Mouse (Mus musculus) midbrain, embryonic 16.5 days (tissue): ENCODE results near the gene Cmss1. TPM values are rescaled to one million over a fixed set of nuclear protein-coding genes. Genes with fewer than 3 reads are reported as not detected.

Source experiments
- ATAC-seq: fragments of 200-750 bp; cut with Nextera tagmentation; 2 replicates; pipeline ENCODE4 v1.8.0; 2017; ENCODE audit warnings: moderate TSS enrichment
- H3K27ac ChIP-seq: fragments of 300-500 bp; sonication (generic); 2 replicates; pipeline ENCODE4 v1.5.1; 2014; ENCODE audit warnings: mild to moderate bottlenecking, low read length, mixed read lengths
- H3K27me3 ChIP-seq: fragments of 300-500 bp; sonication (generic); 2 replicates; pipeline ENCODE4 v1.6.1; 2014; ENCODE audit warnings: low read depth, low read length, mixed read lengths; ENCODE audit not compliant: control insufficient read depth, insufficient read depth
- H3K36me3 ChIP-seq: fragments of 300-500 bp; sonication (generic); 2 replicates; pipeline ENCODE4 v1.6.1; 2014; ENCODE audit warnings: mild to moderate bottlenecking, low read length, moderate library complexity, mixed read lengths; ENCODE audit not compliant: control insufficient read depth, insufficient read depth
- H3K4me1 ChIP-seq: fragments of 300-500 bp; sonication (generic); 2 replicates; pipeline ENCODE4 v1.6.1; 2014; ENCODE audit warnings: mild to moderate bottlenecking, low read length, mixed read lengths; ENCODE audit not compliant: control insufficient read depth, insufficient read depth
- H3K4me2 ChIP-seq: fragments of 300-500 bp; sonication (generic); 2 replicates; pipeline ENCODE4 v1.6.1; 2014; ENCODE audit warnings: mild to moderate bottlenecking, low read length, mixed read lengths
- H3K4me3 ChIP-seq: fragments of 300-500 bp; sonication (generic); 2 replicates; pipeline ENCODE4 v1.5.1; 2014; ENCODE audit warnings: low read depth, mild to moderate bottlenecking, low read length, moderate library complexity, mixed read lengths
- H3K9ac ChIP-seq: fragments of 300-500 bp; sonication (generic); 2 replicates; pipeline ENCODE4 v1.6.1; 2014; ENCODE audit warnings: low read depth, low read length, mixed read lengths
- H3K9me3 ChIP-seq: fragments of 300-500 bp; sonication (generic); replicated peaks from 2 replicates; pipeline ENCODE4 v1.6.1; 2014; ENCODE audit warnings: mild to moderate bottlenecking, low read length, mixed read lengths; ENCODE audit not compliant: control insufficient read depth, poor library complexity, severe bottlenecking
- WGBS: fragments of 180-500 bp; shearing (Covaris S2); extraction: QIAGEN DNeasy Blood & Tissue Kit; methylation state at CpG from one replicate; pipeline ENCODE4 v1.1.7; 2014; 5-methylcytosine and 5-hydroxymethylcytosine counted together
- polyA plus RNA-seq: library from polyadenylated mRNA; unstranded; fragments of >200 nt; fragmentation: Nextera tagmentation; extraction: Ambion mirVana; gene quantifications from 2 replicates; pipeline ENCODE4 v1.2.1, GENCODE M21; 2015

Cmss1 gene
- polyA plus RNA-seq, 1 experiment from 2014 or later = 37.4 TPM

DNA sequence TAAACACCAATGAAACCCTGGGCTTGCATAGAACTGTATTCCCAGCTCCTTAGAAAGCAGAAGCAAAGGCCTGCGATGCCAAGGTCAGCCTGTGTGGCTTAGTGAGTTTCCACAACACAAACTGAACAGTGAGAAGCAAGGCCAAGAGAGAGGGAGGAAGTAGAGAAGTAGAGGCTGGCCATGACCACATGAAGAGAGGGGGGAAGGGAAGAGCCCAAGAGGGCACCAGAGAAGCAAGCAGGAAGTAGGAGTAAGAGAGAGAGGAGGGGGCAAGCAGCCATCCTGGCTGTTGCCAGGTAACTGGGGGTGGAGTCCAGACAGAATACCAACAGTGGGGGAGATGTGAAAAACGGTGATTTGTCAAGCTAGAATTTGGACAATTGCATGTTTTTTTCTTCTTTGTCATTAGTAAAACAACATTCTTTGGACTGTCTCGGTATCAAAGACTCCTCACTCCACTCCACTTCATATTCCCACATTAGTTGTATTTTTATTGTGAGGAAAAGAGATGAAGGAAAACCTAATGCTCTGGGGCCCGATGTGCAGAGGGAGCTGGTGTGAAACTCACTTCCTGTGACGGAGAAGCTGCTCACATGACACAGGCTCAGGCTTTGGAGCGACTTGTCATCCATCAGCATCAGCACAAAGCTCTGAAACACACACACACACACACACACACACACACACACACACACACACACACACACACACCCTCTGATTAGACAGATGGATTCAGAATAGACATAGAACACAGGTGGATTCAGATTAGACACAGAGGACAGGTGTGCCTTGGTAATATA lies 183.5 kb downstream of the Cmss1 start:
- Histone ChIP-seq H3K9me3 (no peaks in the 10 kb centered on the region), H3K27ac (no peak overlapping the region), H3K4me1 (0 out of 2 replicates have a peak, but pooled peaks cover 2% of the 10 kb centered on the region), H3K27me3 (no peaks in the 10 kb centered on the region), H3K4me3 (no peak overlapping the region), H3K36me3 (no peaks in the 10 kb centered on the region), H3K9ac (no peak overlapping the region), H3K4me2 (no peak overlapping the region)
- WGBS = 59% methylated on average over 6 of the region's 6 CpGs
- ATAC-seq = no peak

DNA sequence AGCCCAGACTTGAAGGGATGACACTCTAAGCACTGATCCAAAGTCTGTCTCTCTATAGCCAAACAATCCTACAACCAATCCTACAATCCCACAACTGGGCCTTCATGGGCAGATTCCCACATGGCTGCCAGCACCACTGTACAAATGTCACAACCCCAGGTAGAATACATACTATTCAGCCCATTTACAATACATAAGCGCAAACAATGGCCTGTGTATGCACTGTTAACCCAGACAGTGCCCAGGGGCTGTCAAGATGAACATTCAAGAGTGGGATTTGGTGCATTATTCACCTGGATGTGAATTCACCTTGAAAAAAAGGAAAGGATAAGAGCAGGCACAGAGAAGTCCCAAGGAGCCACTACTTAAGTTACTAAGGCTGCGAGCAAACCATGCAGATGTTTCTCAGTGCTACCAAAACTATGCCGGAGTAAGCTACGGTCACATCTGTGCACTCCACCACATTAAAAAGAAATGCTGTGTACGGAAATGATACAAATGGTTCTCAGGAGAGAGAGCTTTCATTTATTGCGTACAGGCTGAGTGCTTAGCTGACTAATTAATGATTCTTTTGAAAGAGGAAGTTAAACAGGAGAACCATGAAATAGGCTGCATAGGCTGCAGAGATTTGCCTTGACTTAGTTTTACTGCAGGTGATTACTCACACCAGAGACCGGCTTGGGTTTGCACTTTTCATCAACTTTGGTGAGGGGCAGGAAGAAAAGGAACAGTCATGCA lies 184.8 kb downstream of the Cmss1 start:
- H3K27ac ChIP-seq = no peak overlapping the region

DNA sequence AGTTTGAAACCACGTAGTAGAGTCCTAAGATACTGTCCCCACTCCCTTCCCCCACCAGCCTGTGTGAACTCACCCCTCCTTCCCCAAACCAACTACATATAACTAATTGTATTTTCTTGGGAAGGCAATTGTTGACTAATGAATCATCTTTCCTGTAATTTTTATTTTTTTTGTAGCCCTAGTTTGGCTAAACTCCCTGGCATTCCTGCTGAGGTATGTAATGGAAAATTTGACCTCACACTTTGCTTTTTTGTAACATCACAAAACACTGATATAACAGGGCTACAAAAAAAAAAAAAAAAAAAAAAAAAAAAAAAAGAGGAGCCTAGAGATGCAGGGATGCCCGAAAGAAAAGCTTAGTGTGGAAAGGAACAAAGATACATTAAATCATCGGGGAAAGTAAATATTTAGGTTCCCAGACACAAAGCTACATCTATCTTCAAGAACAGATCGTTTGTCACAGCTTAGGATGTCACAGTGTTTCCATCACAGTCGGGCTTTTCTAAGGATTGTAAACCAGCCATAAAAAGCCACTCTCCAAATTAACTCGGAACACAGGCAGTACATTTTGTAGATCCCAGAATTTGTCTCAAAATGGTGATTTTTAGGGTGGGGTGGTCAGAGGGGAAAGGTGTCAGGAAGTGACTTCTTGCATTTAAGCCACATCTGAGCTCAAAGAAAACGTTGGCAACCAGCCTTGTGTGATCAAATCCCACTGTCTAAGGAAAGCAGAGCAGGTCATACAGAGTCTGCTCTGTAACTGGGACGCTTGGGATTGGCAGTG lies 185.7 kb downstream of the Cmss1 start:
- no peaks in the 10 kb centered on the region for H3K36me3 ChIP-seq
- no peaks in the 10 kb centered on the region for H3K9me3 ChIP-seq
- no peak for ATAC-seq
- no peaks in the 10 kb centered on the region for H3K27me3 ChIP-seq
- no peak overlapping the region for H3K9ac ChIP-seq
- no peak overlapping the region for H3K4me2 ChIP-seq
- no peak overlapping the region for H3K4me3 ChIP-seq
- no peaks in the 10 kb centered on the region for H3K4me1 ChIP-seq
- no peak overlapping the region for H3K27ac ChIP-seq
- WGBS = 67% methylated on average over 8 of the region's 8 CpGs

More for the DNA sequence above, 184.8 kb downstream of the Cmss1 start:
- Histone ChIP-seq H3K4me3 (no peak overlapping the region), H3K9me3 (no peaks in the 10 kb centered on the region), H3K36me3 (no peaks in the 10 kb centered on the region), H3K4me2 (no peak overlapping the region), H3K27me3 (no peaks in the 10 kb centered on the region), H3K9ac (no peak overlapping the region), H3K4me1 (0 out of 2 replicates have a peak, but pooled peaks cover 2% of the 10 kb centered on the region)
- no peak for ATAC-seq
- WGBS = 78% methylated on average over 7 of the region's 7 CpGs

DNA sequence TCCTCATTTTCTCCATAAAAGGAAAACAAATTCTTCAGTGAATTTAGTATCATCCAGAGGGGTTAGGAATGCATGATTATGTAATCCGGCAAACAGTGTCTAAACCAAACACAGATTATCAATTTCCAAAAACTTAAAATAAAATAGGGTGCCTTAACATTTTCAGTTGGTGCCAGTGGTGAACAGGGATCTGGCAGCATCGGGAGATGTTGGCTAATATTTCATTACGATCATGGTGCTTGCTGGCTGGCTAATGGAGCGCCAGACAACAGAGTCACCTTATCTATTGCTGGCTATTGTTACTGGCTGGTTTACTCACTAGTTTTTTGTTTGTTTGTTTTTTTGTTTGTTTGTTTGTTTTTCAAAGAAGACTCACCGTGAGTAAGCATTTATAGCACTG lies 186.8 kb downstream of the Cmss1 start:
- H3K9me3 ChIP-seq = no peaks in the 10 kb centered on the region
- no peaks in the 10 kb centered on the region for H3K27me3 ChIP-seq
- no peak for ATAC-seq
- H3K27ac ChIP-seq = no peak overlapping the region
- H3K4me1 ChIP-seq = no peaks in the 10 kb centered on the region
- no peak overlapping the region for H3K4me3 ChIP-seq
- no peak overlapping the region for H3K9ac ChIP-seq
- H3K36me3 ChIP-seq = no peaks in the 10 kb centered on the region
- WGBS = 90% methylated on average over 5 of the region's 5 CpGs
- no peak overlapping the region for H3K4me2 ChIP-seq

DNA sequence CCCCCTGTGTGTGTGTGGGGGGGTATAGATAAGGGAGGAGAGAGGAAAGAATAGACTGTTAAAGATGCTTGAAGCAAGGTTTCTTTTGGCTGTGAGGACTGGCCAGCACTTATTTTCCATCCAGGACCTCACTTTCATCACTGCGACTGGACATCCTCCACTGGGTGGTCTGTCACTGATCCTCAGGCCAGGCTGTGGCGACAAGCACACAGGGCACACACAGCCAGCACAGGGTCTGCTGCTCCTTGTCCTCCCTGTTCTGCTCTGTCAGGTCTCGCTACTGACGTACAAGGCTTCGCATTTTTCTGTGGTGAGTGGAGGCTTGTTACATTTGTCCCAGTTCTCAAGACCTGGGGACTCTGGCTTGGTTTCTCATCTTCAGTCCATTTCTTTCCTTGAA lies 187.3 kb downstream of the Cmss1 start:
- H3K4me3 ChIP-seq = no peak overlapping the region
- H3K27me3 ChIP-seq = no peaks in the 10 kb centered on the region
- H3K27ac ChIP-seq = no peak overlapping the region

DNA sequence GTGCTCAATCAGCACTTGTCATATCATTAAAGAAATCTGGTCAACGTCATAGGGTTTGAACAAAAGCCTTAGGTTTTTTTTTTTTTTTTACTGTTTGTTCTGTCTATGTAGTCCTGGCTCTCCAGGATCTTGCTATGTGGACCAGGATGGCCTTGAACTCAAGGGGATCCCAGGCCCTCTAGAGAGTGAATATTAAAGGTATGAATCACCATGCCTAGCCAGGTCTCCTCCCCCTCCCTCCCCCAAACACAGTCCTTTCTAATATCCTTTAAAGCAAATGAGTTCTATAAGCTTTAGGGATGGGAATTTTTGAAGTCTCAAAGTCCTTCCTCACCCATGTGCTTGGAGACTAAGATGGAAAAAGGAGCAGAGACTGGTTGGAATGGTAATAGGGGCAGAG lies 188.7 kb downstream of the Cmss1 start:
- WGBS = 83% methylated on average over 1 of the region's 1 CpGs
- no peak overlapping the region for H3K27ac ChIP-seq
- H3K4me3 ChIP-seq = no peak overlapping the region
- no peaks in the 10 kb centered on the region for H3K4me1 ChIP-seq
- no peaks in the 10 kb centered on the region for H3K36me3 ChIP-seq
- H3K9me3 ChIP-seq = no peaks in the 10 kb centered on the region
- no peaks in the 10 kb centered on the region for H3K27me3 ChIP-seq
- ATAC-seq = no peak
- no peak overlapping the region for H3K9ac ChIP-seq
- H3K4me2 ChIP-seq = no peak overlapping the region

More for the DNA sequence above, 187.3 kb downstream of the Cmss1 start:
- ATAC-seq = no peak
- Histone ChIP-seq H3K36me3 (no peaks in the 10 kb centered on the region), H3K9me3 (no peaks in the 10 kb centered on the region), H3K9ac (no peak overlapping the region), H3K4me2 (no peak overlapping the region), H3K4me1 (no peaks in the 10 kb centered on the region)
- WGBS = 55% methylated on average over 5 of the region's 5 CpGs

DNA sequence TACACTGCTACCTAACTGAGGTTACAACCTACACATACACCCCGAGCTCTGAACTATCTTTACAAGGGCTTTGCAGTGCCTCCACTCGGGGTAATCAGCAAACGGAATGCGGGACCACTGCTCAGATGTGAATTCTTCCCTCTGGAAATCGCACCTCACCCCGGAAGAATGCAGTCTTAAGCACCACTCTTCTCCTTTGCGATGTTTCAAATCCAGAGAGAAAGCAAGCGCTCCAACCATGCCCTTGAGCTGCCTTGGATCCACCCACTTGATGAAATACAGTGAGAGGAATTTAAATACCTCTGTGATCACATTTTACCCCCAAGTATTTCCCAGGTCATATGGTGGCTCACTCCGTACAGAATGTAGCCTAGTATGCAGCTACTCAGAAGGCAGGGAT lies 189.6 kb downstream of the Cmss1 start:
- no peak overlapping the region for H3K4me2 ChIP-seq
- H3K9ac ChIP-seq = no peak overlapping the region
- H3K4me3 ChIP-seq = no peak overlapping the region
- 84% methylated on average over 9 of the region's 9 CpGs for WGBS
- H3K4me1 ChIP-seq = no peaks in the 10 kb centered on the region
- H3K27ac ChIP-seq = no peak overlapping the region
- no peak for ATAC-seq
- no peaks in the 10 kb centered on the region for H3K9me3 ChIP-seq
- H3K27me3 ChIP-seq = no peaks in the 10 kb centered on the region
- H3K36me3 ChIP-seq = no peaks in the 10 kb centered on the region

DNA sequence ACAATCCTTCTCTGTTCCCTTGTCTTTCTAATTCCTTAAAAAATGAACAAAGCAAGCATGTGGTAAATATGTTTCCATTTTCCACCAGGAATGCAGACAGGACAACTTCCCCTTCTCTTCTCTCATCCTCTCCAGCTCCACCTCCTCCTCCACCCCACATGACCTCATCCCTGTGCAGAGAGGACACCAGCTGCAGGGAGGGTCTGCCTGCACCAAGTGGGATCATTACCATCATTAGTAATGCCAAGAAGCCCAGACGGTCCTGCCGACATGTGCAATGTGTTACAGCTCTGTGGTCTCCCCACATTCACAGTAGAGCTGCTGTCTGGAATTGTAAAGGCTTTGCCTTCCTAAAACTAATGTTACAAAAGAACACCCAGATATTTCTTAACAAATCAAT lies 190.6 kb downstream of the Cmss1 start:
- H3K9me3 ChIP-seq = no peaks in the 10 kb centered on the region

More for the DNA sequence above, 190.6 kb downstream of the Cmss1 start:
- Histone ChIP-seq H3K4me2 (no peak overlapping the region), H3K27me3 (no peaks in the 10 kb centered on the region), H3K4me1 (no peaks in the 10 kb centered on the region), H3K27ac (no peak overlapping the region), H3K4me3 (no peak overlapping the region), H3K36me3 (no peaks in the 10 kb centered on the region), H3K9ac (no peak overlapping the region)
- ATAC-seq = no peak
- 65% methylated on average over 2 of the region's 2 CpGs for WGBS
